Mouse (Mus musculus): ENCODE data around the gene Gm38655.

GRCm38 (mm10) chr17:25127681-25128080 lies 47.6 kb downstream of the Gm38655 start:
- TF ChIP-seq POLR2A (IDR thresholded peaks at IDR 0.05; ENCODE audit: insufficient read depth, low read depth, low read length), result no peak
- no peak for TF ChIP-seq CTCF (IDR thresholded peaks at IDR 0.05)
